Mouse (Mus musculus) embryonic facial prominence, embryonic 14.5 days (tissue): Measurements from ENCODE around the gene Tmem107. TPM values are rescaled to one million over a fixed set of nuclear protein-coding genes. Genes with fewer than 3 reads are reported as not detected.
"Not testable (repeated sequence)": the region's sequence is repeated elsewhere in the genome, so short reads cannot be mapped to it uniquely, and the experiment has no call there.

ENCODE experiments used
- ATAC-seq: fragments of 200-750 bp; cut with Nextera tagmentation; 2 replicates; pipeline ENCODE4 v1.8.0; 2017; ENCODE audit warnings: low read depth, moderate number of reproducible peaks, moderate TSS enrichment
- DNase-seq: peaks from one replicate; pipeline ENCODE4 v3.0.0-alpha.2; 2015; ENCODE audit warnings: low spot score
- H3K27ac ChIP-seq: fragments of 300-500 bp; sonication (generic); replicated peaks from 2 replicates; pipeline ENCODE4 v1.5.1; 2014; ENCODE audit warnings: low read depth, mild to moderate bottlenecking, low read length, moderate library complexity
- H3K27me3 ChIP-seq: fragments of 300-500 bp; sonication (generic); replicated peaks from 2 replicates; pipeline ENCODE4 v1.6.1; 2014; ENCODE audit warnings: low read length; ENCODE audit not compliant: control insufficient read depth, insufficient read depth
- H3K36me3 ChIP-seq: fragments of 300-500 bp; sonication (generic); 2 replicates; pipeline ENCODE4 v1.6.1; 2014; ENCODE audit warnings: low read length, mixed read lengths; ENCODE audit not compliant: control insufficient read depth, insufficient read depth
- H3K4me1 ChIP-seq: fragments of 300-500 bp; sonication (generic); 2 replicates; pipeline ENCODE4 v1.6.1; 2014; ENCODE audit warnings: antibody characterized with exemption, low read length; ENCODE audit not compliant: control insufficient read depth, insufficient read depth
- H3K4me2 ChIP-seq: fragments of 300-500 bp; sonication (generic); 2 replicates; pipeline ENCODE4 v1.6.1; 2014; ENCODE audit warnings: low read depth, mild to moderate bottlenecking, low read length, moderate library complexity, mixed read lengths
- H3K4me3 ChIP-seq: fragments of 300-500 bp; sonication (generic); 2 replicates; pipeline ENCODE4 v1.5.1; 2014; ENCODE audit warnings: low read depth, mild to moderate bottlenecking, low read length
- H3K9ac ChIP-seq: fragments of 300-500 bp; sonication (generic); 2 replicates; pipeline ENCODE4 v1.6.1; 2014; ENCODE audit warnings: low read depth, mild to moderate bottlenecking, low read length, moderate library complexity, mixed read lengths
- H3K9me3 ChIP-seq: fragments of 300-500 bp; sonication (generic); 2 replicates; pipeline ENCODE4 v1.6.1; 2016; ENCODE audit warnings: low read length; ENCODE audit not compliant: control insufficient read depth
- WGBS: fragments of 180-500 bp; shearing (Covaris S2); extraction: QIAGEN DNeasy Blood & Tissue Kit; methylation state at CpG from one replicate; pipeline ENCODE4 v1.1.7; 2014; 5-methylcytosine and 5-hydroxymethylcytosine counted together
- polyA plus RNA-seq: library from polyadenylated mRNA; unstranded; fragments of >200 nt; fragmentation: Nextera tagmentation; extraction: Ambion mirVana; gene quantifications from 2 replicates; pipeline ENCODE4 v1.2.1, GENCODE M21; 2014

Gene Tmem107
- polyA plus RNA-seq, 1 experiment from 2014 or later = 87.8 TPM

GRCm38 (mm10) chr11:69091566-69092385, 21.2 kb downstream of the Tmem107 start:
- Histone ChIP-seq H3K9me3 (no peaks in the 10 kb centered on the region), H3K4me2 (no peak overlapping the region), H3K9ac (no peak overlapping the region), H3K4me1 (peaks cover 38% of the 10 kb centered on the region), H3K36me3 (peaks cover 31% of the 10 kb centered on the region), H3K4me3 (no peak overlapping the region), H3K27ac (no peak overlapping the region), H3K27me3 (no peaks in the 10 kb centered on the region)
- no peak for DNase-seq
- no peak for ATAC-seq
- WGBS = 61% methylated on average over 7 of the region's 7 CpGs

DNA sequence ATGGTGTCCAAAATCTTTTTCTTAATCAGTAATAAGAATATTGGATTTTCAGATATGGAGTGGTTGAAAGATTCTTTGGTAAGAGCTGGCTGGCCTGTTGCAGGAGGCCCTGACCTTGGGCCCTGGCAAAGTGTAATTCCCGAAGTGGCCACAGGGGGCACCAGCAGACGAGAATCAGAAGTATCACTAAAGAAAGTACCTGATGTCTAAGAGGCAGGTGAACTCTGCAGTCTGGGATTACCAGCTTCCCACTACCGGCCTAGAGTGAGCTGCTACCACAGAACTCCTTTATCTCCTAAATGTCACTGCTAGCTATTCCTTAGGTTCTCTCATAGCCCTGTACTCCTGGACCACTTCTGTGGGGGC, 21.8 kb downstream of the Tmem107 start:
- peaks cover 36% of the 10 kb centered on the region for H3K4me1 ChIP-seq
- no peaks in the 10 kb centered on the region for H3K9me3 ChIP-seq
- ATAC-seq = no peak
- H3K4me3 ChIP-seq = no peak overlapping the region
- no peak overlapping the region for H3K4me2 ChIP-seq
- H3K36me3 ChIP-seq = peaks cover 31% of the 10 kb centered on the region
- no peaks in the 10 kb centered on the region for H3K27me3 ChIP-seq
- no peak overlapping the region for H3K9ac ChIP-seq
- WGBS = 0% methylated on average over 3 of the region's 3 CpGs
- peak; percentile 33 for DNase-seq
- H3K27ac ChIP-seq = no peak overlapping the region

- Histone ChIP-seq H3K9ac (no peak overlapping the region), H3K4me2 (no peak overlapping the region), H3K36me3 (peaks cover 31% of the 10 kb centered on the region), H3K4me1 (peaks cover 36% of the 10 kb centered on the region), H3K9me3 (no peaks in the 10 kb centered on the region), H3K27me3 (no peaks in the 10 kb centered on the region), H3K4me3 (no peak overlapping the region), H3K27ac (no peak overlapping the region)
- 91% methylated on average over 4 of the region's 4 CpGs for whole genome bisulfite sequencing
- ATAC-seq (no peak), DNase-seq (no peak)
These were observed 22.3 kb downstream of the Tmem107 start for GRCm38 (mm10) chr11:69092871-69093270.

GRCm38 (mm10) chr11:69093856-69094255, 23.2 kb downstream of the Tmem107 start:
- H3K4me3 ChIP-seq, H3K4me2 ChIP-seq, H3K9me3 ChIP-seq, ATAC-seq, H3K9ac ChIP-seq, DNase-seq, H3K27me3 ChIP-seq: not testable (repeated sequence)
- peaks cover 31% of the 10 kb centered on the region for H3K36me3 ChIP-seq
- WGBS = 85% methylated on average over 7 of the region's 7 CpGs
- H3K4me1 ChIP-seq = peaks cover 41% of the 10 kb centered on the region
- H3K27ac ChIP-seq = peak overlapping the region; percentile 90

- peaks cover 34% of the 10 kb centered on the region for H3K4me1 ChIP-seq
- DNase-seq (peak; percentile 100), ATAC-seq (peak; percentile 93)
- H3K9ac ChIP-seq = peak within 1 kb of the TSS; percentile 70
- peak within 1 kb of the TSS; percentile 98 for H3K27ac ChIP-seq
- H3K9me3 ChIP-seq = no peaks in the 10 kb centered on the region
- no peaks in the 10 kb centered on the region for H3K27me3 ChIP-seq
- under 1% methylated on average over 37 of the region's 37 CpGs for WGBS
- peak within 1 kb of the TSS; percentile 93 for H3K4me2 ChIP-seq
- peak within 1 kb of the TSS; percentile 56 for H3K4me3 ChIP-seq
- peaks cover 28% of the 10 kb centered on the region for H3K36me3 ChIP-seq
These were observed 24.3 kb downstream of the Tmem107 start, which contains the start of gene Per1 for GRCm38 (mm10) chr11:69094697-69095429. TSS of gene Per1 (plus strand) at chr11:69095217.

DNA sequence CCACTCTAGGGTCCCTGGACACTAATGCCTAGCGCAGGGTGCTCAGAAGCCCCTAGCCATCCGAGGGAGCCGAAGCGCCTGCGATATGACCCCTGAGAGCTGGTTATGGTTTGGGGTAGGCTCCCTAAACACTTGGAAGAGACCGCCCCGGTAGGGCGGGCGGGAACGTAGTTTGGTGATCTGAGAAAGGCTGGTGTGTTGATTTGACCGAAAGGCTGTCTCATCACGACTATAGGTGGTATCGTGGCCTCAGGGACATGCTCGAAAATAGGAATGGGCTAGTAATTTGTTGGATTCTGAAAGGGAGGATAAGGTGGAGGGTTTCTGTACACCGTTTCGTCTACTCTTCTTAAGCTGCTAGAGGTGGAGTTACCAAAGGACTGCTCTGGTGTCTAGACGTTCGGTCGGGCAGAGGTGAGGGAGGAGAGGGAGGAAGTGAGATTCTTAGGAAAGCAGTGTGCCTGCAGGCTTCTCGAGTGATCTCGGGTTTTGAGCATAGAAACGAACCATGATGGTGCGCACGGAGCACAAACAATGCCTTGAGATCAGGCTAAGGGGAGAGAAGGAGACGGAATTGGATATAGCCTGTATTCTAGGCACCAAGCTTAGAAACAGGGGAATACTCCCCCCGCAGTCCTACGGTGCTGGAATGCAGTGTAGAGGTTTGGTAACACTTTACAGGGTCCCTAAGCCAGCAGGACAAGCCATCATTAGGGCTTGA, 25.1 kb downstream of the Tmem107 start:
- H3K27me3 ChIP-seq = no peaks in the 10 kb centered on the region
- WGBS = 2% methylated on average over 27 of the region's 27 CpGs
- H3K9me3 ChIP-seq = no peaks in the 10 kb centered on the region
- DNase-seq (peak; percentile 42), ATAC-seq (no peak)
- H3K4me1 ChIP-seq = peaks cover 35% of the 10 kb centered on the region
- peak overlapping the region; percentile 70 for H3K9ac ChIP-seq
- peak overlapping the region; percentile 98 for H3K27ac ChIP-seq
- peak overlapping the region; percentile 93 for H3K4me2 ChIP-seq
- H3K36me3 ChIP-seq = peaks cover 23% of the 10 kb centered on the region
- peak overlapping the region; percentile 56 for H3K4me3 ChIP-seq

DNA sequence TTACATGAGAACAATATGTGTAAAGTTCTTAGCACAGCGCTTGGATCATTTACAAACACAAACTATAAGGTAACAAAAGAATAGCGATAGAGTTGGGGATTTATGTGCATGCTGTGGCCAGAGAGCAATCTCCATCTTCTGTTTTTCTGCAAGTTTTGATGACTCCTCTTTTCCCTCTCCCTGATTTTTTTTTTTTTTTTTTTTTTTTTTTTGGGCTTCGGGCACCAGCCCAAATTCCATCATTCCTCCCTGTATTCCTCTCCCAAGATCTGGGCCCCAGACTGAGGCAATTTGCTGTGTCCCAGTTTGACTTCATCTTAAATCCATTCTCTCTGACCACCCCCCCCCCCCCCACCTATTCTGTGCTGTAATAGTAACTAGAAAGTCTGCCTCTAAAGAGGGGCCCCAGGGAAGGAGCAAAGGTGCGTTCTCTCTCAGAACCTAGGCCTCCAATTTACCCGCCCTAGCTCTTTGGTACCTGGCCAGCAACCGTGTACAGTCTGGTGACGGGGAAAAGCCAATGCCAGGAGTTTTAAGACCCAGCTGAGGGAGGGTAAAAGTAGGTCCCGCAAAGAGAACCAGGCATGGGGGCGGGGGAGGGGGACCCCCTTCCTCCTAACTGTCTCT, 25.9 kb downstream of the Tmem107 start:
- peaks cover 35% of the 10 kb centered on the region for H3K4me1 ChIP-seq
- WGBS = 7% methylated on average over 8 of the region's 9 CpGs
- H3K27me3 ChIP-seq = no peaks in the 10 kb centered on the region
- peak overlapping the region; percentile 70 for H3K9ac ChIP-seq
- peak overlapping the region; percentile 98 for H3K27ac ChIP-seq
- H3K9me3 ChIP-seq = no peaks in the 10 kb centered on the region
- H3K4me3 ChIP-seq = peak overlapping the region; percentile 56
- DNase-seq = no peak
- ATAC-seq = no peak; the same call in 1 of the 2 replicates
- peak overlapping the region; percentile 93 for H3K4me2 ChIP-seq
- peaks cover 26% of the 10 kb centered on the region for H3K36me3 ChIP-seq
